Mouse (Mus musculus): Measurements from ENCODE around the gene Stk36.

DNA sequence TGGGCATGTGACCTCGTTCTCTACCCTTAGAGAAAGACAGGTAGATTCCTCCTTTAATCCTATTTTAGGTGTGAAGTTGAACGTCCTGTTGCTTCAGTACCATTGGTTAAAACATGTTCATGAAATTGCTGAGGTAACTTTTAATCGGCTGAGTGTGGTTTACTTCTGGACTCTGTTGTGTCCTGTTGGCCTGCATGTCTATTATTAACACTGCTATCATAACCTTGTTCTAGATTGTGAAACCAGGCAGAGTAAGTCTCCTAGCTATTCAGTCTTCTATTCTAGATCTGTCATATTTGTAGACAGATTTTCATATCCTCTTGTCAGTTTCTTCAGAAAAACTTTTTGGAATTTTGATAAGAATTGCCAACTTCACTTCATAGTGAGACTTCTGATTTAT is 67.1 kb downstream of the Stk36 start:
- TF ChIP-seq CTCF (IDR thresholded peaks at IDR 0.05; ENCODE audit: low read depth) (no peak), EP300 (IDR thresholded peaks at IDR 0.05; ENCODE audit: low read depth) (no peak)

Data from liver, embryonic 14.5 days (tissue).